Mouse (Mus musculus): ENCODE measurements at regions not wholly inside any gene's neighbourhood (a gene's known extent, or its start where the extent isn't known, plus 50 kb on each side); places are given as distances from the start of the nearest gene placed in this dataset.

DNA sequence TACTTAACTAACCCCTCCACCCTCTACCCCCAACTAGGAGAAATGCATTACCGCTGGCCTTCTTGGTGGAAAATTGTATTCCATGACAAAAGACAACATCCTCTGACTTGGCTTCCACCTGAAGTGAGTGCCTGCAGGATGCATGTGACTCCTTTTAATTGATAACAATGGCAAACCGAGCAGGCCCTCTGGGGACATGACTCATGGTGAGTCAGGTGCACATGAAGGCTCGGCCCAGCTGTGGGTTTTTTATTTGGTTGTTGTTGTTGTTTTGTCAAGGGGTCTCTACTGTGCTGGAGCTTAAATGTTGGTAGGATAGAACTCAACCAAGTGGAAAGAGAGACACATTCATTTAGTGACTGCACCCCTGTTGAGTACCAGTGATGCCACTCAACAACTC is 109.2 kb upstream of the Cxcr4 start:
- Histone ChIP-seq H3K4me2 (no peak overlapping the region), H3K4me1 (replicated peaks; ENCODE audit: control insufficient read depth, insufficient read depth, low read length) (no peaks in the 10 kb centered on the region), H3K27ac (ENCODE audit: low read depth, low read length) (no peak overlapping the region), H3K9me3 (ENCODE audit: control insufficient read depth, low read length) (no peaks in the 10 kb centered on the region), H3K4me3 (ENCODE audit: low read depth, low read length) (no peak overlapping the region), H3K36me3 (ENCODE audit: control insufficient read depth, insufficient read depth, low read length) (no peaks in the 10 kb centered on the region), H3K27me3 (replicated peaks; ENCODE audit: control insufficient read depth, insufficient read depth, low read length) (no peaks in the 10 kb centered on the region), H3K9ac (ENCODE audit: low read depth, low read length) (no peak overlapping the region)
- no peak for ATAC-seq (replicated peaks; ENCODE audit: low FRiP score)
- 73% methylated on average over 3 of the region's 3 CpGs for WGBS
- DNase-seq (ENCODE audit: low spot score): no peak

DNA sequence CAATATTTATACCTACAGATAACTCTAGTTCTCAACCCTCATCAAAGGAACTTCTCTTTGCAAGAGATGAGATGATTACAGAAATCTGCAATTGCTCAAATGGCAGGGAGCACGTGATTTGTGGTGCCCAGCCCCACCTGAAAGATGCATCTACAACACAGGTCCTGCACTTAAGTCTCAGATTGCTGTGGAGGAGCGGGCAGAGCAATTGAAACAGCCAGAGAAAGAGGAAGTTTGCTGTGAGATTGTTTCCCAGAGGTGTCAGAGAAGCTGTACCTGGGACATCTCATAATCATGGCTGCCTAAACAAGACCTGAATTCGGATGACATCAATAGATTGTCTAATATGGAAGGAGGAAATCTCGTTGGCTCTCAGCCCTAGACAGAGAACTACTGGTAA is 105.9 kb upstream of the Cxcr4 start:
- WGBS: 73% methylated on average over 4 of the region's 4 CpGs
- DNase-seq (ENCODE audit: low spot score) (no peak), ATAC-seq (replicated peaks; ENCODE audit: low FRiP score) (no peak)

DNA sequence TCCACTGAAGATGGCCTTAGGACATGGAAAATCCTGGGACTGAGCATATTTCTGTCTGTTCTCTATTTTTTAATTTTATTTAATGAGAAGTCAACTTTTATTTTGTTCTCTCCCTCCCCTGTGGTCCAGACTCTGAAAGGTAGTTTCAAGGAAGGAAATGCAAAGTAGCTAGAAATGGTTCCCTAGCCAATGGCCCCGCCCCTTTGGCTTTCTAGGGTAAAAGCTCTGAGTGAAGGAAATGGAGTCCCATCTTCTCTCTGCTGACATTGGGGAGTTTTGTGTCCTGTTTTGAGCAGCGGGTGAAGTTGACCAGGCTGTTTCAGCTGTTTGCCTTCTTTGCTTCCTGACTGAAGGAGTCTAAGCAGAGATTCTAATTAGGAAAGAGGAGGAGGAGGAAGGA is 103.8 kb upstream of the Cxcr4 start:
- Histone ChIP-seq H3K4me2 (no peak overlapping the region), H3K27ac (ENCODE audit: low read depth, low read length) (no peak overlapping the region), H3K27me3 (replicated peaks; ENCODE audit: control insufficient read depth, insufficient read depth, low read length) (no peaks in the 10 kb centered on the region), H3K4me3 (ENCODE audit: low read depth, low read length) (no peak overlapping the region), H3K9ac (ENCODE audit: low read depth, low read length) (no peak overlapping the region), H3K4me1 (replicated peaks; ENCODE audit: control insufficient read depth, insufficient read depth, low read length) (no peaks in the 10 kb centered on the region), H3K36me3 (ENCODE audit: control insufficient read depth, insufficient read depth, low read length) (no peaks in the 10 kb centered on the region), H3K9me3 (ENCODE audit: control insufficient read depth, low read length) (no peaks in the 10 kb centered on the region)
- WGBS: 58% methylated on average over 2 of the region's 2 CpGs
- no peak for ATAC-seq (replicated peaks; ENCODE audit: low FRiP score)
- DNase-seq (ENCODE audit: low spot score): no peak

More for the DNA sequence above, 105.9 kb upstream of the Cxcr4 start:
- Histone ChIP-seq H3K4me1 (replicated peaks; ENCODE audit: control insufficient read depth, insufficient read depth, low read length) (no peaks in the 10 kb centered on the region), H3K27me3 (replicated peaks; ENCODE audit: control insufficient read depth, insufficient read depth, low read length) (no peaks in the 10 kb centered on the region), H3K27ac (ENCODE audit: low read depth, low read length) (no peak overlapping the region), H3K9ac (ENCODE audit: low read depth, low read length) (no peak overlapping the region), H3K9me3 (ENCODE audit: control insufficient read depth, low read length) (no peaks in the 10 kb centered on the region), H3K36me3 (ENCODE audit: control insufficient read depth, insufficient read depth, low read length) (no peaks in the 10 kb centered on the region), H3K4me3 (ENCODE audit: low read depth, low read length) (no peak overlapping the region), H3K4me2 (no peak overlapping the region)

DNA sequence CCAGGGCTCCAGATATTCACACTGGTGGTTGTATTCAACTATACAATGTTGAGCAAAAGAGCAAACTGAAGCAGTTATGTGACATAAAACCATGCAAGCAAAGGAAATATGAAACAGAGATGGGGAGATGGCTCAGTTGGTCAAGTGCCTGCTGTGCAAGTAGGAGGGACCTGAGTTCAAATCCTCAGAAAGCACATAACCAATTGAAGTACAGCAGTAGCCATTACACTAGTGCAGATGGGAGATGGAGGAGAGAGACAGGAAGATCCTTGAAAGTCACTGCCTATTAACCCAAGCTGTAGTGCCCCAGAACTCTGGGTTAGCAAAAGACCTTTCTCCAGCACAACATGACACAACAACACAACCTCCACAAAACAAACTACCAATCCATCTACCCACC is 100.7 kb upstream of the Cxcr4 start:
- H3K9me3 ChIP-seq (ENCODE audit: control insufficient read depth, low read length): no peaks in the 10 kb centered on the region
- no peak overlapping the region for H3K4me3 ChIP-seq (ENCODE audit: low read depth, low read length)
- H3K27ac ChIP-seq (ENCODE audit: low read depth, low read length): no peak overlapping the region
- H3K4me2 ChIP-seq: no peak overlapping the region
- DNase-seq (ENCODE audit: low spot score) (no peak), ATAC-seq (replicated peaks; ENCODE audit: low FRiP score) (no peak)
- no peak overlapping the region for H3K9ac ChIP-seq (ENCODE audit: low read depth, low read length)
- H3K4me1 ChIP-seq (replicated peaks; ENCODE audit: control insufficient read depth, insufficient read depth, low read length): no peaks in the 10 kb centered on the region
- H3K27me3 ChIP-seq (replicated peaks; ENCODE audit: control insufficient read depth, insufficient read depth, low read length): no peaks in the 10 kb centered on the region
- no peaks in the 10 kb centered on the region for H3K36me3 ChIP-seq (ENCODE audit: control insufficient read depth, insufficient read depth, low read length)

DNA sequence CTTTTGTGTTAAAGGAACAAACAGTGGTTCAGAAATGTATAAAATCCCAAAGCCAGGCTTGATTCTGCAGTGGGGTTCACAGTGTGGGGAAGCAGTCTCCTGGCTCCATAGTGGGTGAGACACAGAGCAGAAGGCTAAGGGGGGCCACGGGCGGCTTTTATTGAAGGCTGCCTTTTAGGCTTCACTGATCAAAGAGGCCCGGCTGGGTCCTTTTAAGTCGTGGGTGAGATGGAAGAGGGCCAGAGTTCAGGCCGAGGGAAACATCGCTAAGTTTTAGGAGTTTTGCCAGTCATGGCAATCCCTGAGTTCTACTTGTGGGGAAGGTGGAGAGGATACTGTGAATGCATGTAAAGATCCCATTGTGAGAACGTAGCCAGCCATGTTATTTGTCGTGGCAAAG is 100.2 kb upstream of the Cxcr4 start:
- H3K4me2 ChIP-seq: no peak overlapping the region
- H3K9me3 ChIP-seq (ENCODE audit: control insufficient read depth, low read length): no peaks in the 10 kb centered on the region
- no peak for DNase-seq (ENCODE audit: low spot score)
- H3K4me1 ChIP-seq (replicated peaks; ENCODE audit: control insufficient read depth, insufficient read depth, low read length): no peaks in the 10 kb centered on the region; the same call in 1 of the 2 replicates
- H3K9ac ChIP-seq (ENCODE audit: low read depth, low read length): no peak overlapping the region
- no peak for ATAC-seq (replicated peaks; ENCODE audit: low FRiP score)
- H3K36me3 ChIP-seq (ENCODE audit: control insufficient read depth, insufficient read depth, low read length): no peaks in the 10 kb centered on the region
- H3K27ac ChIP-seq (ENCODE audit: low read depth, low read length): no peak overlapping the region
- H3K27me3 ChIP-seq (replicated peaks; ENCODE audit: control insufficient read depth, insufficient read depth, low read length): no peaks in the 10 kb centered on the region
- no peak overlapping the region for H3K4me3 ChIP-seq (ENCODE audit: low read depth, low read length)
- 59% methylated on average over 8 of the region's 8 CpGs for WGBS

DNA sequence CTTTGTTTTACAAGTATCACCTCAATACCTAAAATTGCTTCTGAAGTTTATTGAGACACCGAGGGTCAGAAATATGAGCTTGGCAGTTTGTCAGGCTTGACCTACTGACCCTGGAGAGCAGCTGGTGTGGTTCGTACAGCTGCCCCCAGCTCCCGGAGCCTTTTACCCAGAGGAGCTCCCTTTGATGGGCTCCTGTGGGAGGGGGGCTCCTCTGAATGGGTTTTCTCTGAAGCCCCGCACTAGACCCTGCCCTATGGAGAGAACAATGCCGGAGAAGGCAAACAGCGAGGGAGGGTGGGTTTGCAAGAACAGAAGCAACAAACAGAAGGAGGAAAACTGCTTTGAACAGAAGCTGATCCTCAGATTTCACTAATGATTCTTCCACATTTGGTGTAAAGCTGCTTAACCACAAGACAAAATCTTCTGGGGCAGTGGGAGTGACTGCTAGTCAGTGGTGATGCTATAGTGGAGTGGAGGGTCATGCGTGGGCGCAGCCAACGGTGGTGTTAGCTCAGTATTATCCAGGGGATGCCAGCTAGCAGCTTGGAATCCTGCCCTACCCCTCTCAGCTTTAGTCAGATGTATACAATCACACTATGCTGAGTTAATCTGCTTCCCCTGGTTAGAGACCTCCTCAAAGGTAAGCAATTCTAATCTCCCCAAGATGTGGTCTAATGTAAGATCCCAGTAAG is 95.3 kb upstream of the Cxcr4 start:
- Histone ChIP-seq H3K4me2 (no peak overlapping the region), H3K27me3 (replicated peaks; ENCODE audit: control insufficient read depth, insufficient read depth, low read length) (no peaks in the 10 kb centered on the region), H3K9me3 (ENCODE audit: control insufficient read depth, low read length) (no peaks in the 10 kb centered on the region), H3K27ac (ENCODE audit: low read depth, low read length) (no peak overlapping the region), H3K4me1 (replicated peaks; ENCODE audit: control insufficient read depth, insufficient read depth, low read length) (no peaks in the 10 kb centered on the region; the same call in 1 of the 2 replicates), H3K4me3 (ENCODE audit: low read depth, low read length) (no peak overlapping the region), H3K9ac (ENCODE audit: low read depth, low read length) (no peak overlapping the region), H3K36me3 (ENCODE audit: control insufficient read depth, insufficient read depth, low read length) (no peaks in the 10 kb centered on the region)
- WGBS: 51% methylated on average over 9 of the region's 9 CpGs
- DNase-seq (ENCODE audit: low spot score): no peak
- no peak for ATAC-seq (replicated peaks; ENCODE audit: low FRiP score)

DNA sequence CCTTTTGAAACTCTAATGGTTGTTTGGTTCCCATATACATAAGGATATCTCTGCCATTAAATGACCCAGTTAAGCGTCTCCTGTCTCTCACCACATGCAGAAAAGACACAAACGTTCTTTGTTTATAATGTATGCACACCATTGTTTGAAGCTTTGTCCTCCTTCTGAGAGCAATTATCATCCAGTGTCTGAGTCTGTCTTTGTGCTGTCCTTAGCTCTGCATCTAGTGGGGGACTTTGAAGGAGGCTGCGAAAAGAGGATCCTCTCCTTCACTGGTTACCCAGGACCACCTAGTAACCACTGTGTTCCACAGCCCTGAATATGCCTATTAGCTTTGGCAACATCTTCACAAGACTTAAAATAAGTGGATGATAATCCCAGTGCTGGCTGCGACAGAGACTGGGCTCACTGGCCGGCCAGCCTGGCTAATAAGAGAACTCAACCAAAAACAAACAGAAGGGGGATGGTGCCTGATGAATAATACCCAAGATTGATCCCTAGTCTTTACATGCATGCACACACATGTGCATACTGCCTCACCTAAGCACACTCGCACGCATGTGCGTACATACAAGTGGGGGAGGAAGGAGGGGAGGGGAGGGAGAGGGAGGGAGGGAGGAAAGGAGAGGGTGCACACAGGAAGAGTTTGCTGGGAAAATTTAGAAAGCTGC is 93.5 kb upstream of the Cxcr4 start:
- 66% methylated on average over 8 of the region's 8 CpGs for WGBS
- H3K36me3 ChIP-seq (ENCODE audit: control insufficient read depth, insufficient read depth, low read length): no peaks in the 10 kb centered on the region
- H3K27me3 ChIP-seq (replicated peaks; ENCODE audit: control insufficient read depth, insufficient read depth, low read length): no peaks in the 10 kb centered on the region
- ATAC-seq (replicated peaks; ENCODE audit: low FRiP score) (no peak), DNase-seq (ENCODE audit: low spot score) (no peak)
- H3K4me3 ChIP-seq (ENCODE audit: low read depth, low read length): no peak overlapping the region
- no peaks in the 10 kb centered on the region for H3K9me3 ChIP-seq (ENCODE audit: control insufficient read depth, low read length)
- H3K9ac ChIP-seq (ENCODE audit: low read depth, low read length): no peak overlapping the region
- H3K27ac ChIP-seq (ENCODE audit: low read depth, low read length): no peak overlapping the region
- H3K4me2 ChIP-seq: no peak overlapping the region
- no peaks in the 10 kb centered on the region; the same call in 1 of the 2 replicates for H3K4me1 ChIP-seq (replicated peaks; ENCODE audit: control insufficient read depth, insufficient read depth, low read length)

DNA sequence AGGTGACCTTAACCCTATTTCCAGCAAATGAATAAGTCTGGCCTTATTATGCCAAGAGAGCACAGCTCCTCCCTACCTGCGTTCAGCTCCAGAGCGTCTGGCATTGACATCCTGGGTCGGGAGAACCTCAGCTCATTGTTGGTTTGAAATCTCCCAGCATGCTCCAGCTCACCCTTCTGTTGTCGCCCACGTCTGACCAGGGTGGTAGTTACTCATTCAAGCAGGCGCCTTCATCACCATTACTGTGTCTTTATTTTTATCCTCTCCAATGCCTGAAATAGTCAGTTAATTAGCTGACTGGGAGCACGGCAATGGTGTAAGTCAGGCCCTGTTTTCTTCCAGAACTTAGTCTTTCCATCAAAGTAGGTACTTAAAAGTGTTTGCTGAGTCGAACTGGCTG is 90.8 kb upstream of the Cxcr4 start:
- WGBS: 83% methylated on average over 8 of the region's 8 CpGs
- H3K36me3 ChIP-seq (ENCODE audit: control insufficient read depth, insufficient read depth, low read length): no peaks in the 10 kb centered on the region
- ATAC-seq (replicated peaks; ENCODE audit: low FRiP score) (no peak), DNase-seq (ENCODE audit: low spot score) (no peak)
- no peak overlapping the region for H3K27ac ChIP-seq (ENCODE audit: low read depth, low read length)
- H3K9me3 ChIP-seq (ENCODE audit: control insufficient read depth, low read length): no peaks in the 10 kb centered on the region
- no peak overlapping the region for H3K4me3 ChIP-seq (ENCODE audit: low read depth, low read length)
- no peaks in the 10 kb centered on the region; the same call in 1 of the 2 replicates for H3K4me1 ChIP-seq (replicated peaks; ENCODE audit: control insufficient read depth, insufficient read depth, low read length)
- H3K27me3 ChIP-seq (replicated peaks; ENCODE audit: control insufficient read depth, insufficient read depth, low read length): no peaks in the 10 kb centered on the region
- no peak overlapping the region for H3K9ac ChIP-seq (ENCODE audit: low read depth, low read length)
- H3K4me2 ChIP-seq: no peak overlapping the region

DNA sequence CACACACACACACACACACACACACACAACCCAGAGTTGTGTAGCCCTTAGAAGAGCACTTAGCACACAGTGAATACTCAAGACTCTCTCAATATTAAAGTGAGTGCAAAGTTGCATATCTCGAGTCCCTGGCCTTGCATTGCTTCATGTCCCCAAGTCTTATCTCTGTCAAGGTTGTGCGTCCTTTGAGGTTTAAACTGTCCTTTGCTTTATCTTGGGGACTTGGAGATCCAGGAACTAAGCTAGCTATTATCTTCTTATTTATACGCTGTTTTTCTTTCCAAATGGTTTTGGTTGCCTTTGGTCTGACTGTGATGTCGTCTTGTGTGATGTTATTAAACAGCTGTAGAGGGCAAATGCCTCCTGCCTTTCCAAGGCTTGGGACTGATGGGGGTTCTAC is 89.2 kb upstream of the Cxcr4 start:
- DNase-seq (ENCODE audit: low spot score): no peak
- Histone ChIP-seq H3K27ac (ENCODE audit: low read depth, low read length) (no peak overlapping the region), H3K4me1 (replicated peaks; ENCODE audit: control insufficient read depth, insufficient read depth, low read length) (no peaks in the 10 kb centered on the region), H3K36me3 (ENCODE audit: control insufficient read depth, insufficient read depth, low read length) (no peaks in the 10 kb centered on the region), H3K9ac (ENCODE audit: low read depth, low read length) (no peak overlapping the region), H3K4me2 (no peak overlapping the region), H3K9me3 (ENCODE audit: control insufficient read depth, low read length) (no peaks in the 10 kb centered on the region), H3K4me3 (ENCODE audit: low read depth, low read length) (no peak overlapping the region), H3K27me3 (replicated peaks; ENCODE audit: control insufficient read depth, insufficient read depth, low read length) (no peaks in the 10 kb centered on the region)
- WGBS: 53% methylated on average over 4 of the region's 4 CpGs
- no peak for ATAC-seq (replicated peaks; ENCODE audit: low FRiP score)

Data from liver, embryonic 11.5 days (tissue).